Mouse (Mus musculus) kidney, postnatal 0 days (tissue): Measurements from ENCODE around the gene Slc25a22. TPM values are rescaled to one million over a fixed set of nuclear protein-coding genes. Genes with fewer than 3 reads are reported as not detected.

Source experiments
- ATAC-seq: fragments of 200-750 bp; cut with Nextera tagmentation; replicated peaks from 2 replicates; pipeline ENCODE4 v1.8.0; 2017; ENCODE audit warnings: low read depth, moderate number of reproducible peaks, moderate TSS enrichment, moderate library complexity; ENCODE audit not compliant: low FRiP score
- DNase-seq: peaks from one replicate; pipeline ENCODE4 v3.0.0-alpha.2; 2016; ENCODE audit warnings: low spot score
- H3K27ac ChIP-seq: fragments of 300-500 bp; sonication (generic); 2 replicates; pipeline ENCODE4 v1.5.1; 2014; ENCODE audit warnings: mild to moderate bottlenecking
- H3K27me3 ChIP-seq: fragments of 300-500 bp; sonication (generic); 2 replicates; pipeline ENCODE4 v1.6.1; 2014; ENCODE audit warnings: low read length, mixed read lengths; ENCODE audit not compliant: insufficient read depth
- H3K36me3 ChIP-seq: fragments of 300-500 bp; sonication (generic); 2 replicates; pipeline ENCODE4 v1.6.1; 2014; ENCODE audit warnings: low read length, mixed read lengths; ENCODE audit not compliant: insufficient read depth
- H3K4me1 ChIP-seq: fragments of 300-500 bp; sonication (generic); replicated peaks from 2 replicates; pipeline ENCODE4 v1.6.1; 2014; ENCODE audit warnings: antibody characterized with exemption, low read length, mixed read lengths; ENCODE audit not compliant: insufficient read depth
- H3K4me2 ChIP-seq: fragments of 300-500 bp; sonication (generic); 2 replicates; pipeline ENCODE4 v1.6.1; 2014; ENCODE audit warnings: mild to moderate bottlenecking, low read length, moderate library complexity, mixed read lengths
- H3K4me3 ChIP-seq: fragments of 300-500 bp; sonication (generic); replicated peaks from 2 replicates; pipeline ENCODE4 v1.5.1; 2014; ENCODE audit warnings: low read depth, low read length
- H3K9ac ChIP-seq: fragments of 300-500 bp; sonication (generic); 2 replicates; pipeline ENCODE4 v1.6.1; 2014; ENCODE audit warnings: low read depth, low read length
- H3K9me3 ChIP-seq: fragments of 300-500 bp; sonication (generic); replicated peaks from 2 replicates; pipeline ENCODE4 v1.6.1; 2016; ENCODE audit warnings: low read length, inconsistent platforms, mixed read lengths
- CTCF ChIP-seq: IDR thresholded peaks from 2 replicates; pipeline ENCODE4 v1.5.1; 2016; ENCODE audit warnings: antibody characterized with exemption, low read depth, mild to moderate bottlenecking, moderate library complexity
- WGBS: fragments of 180-500 bp; shearing (Covaris S2); extraction: QIAGEN DNeasy Blood & Tissue Kit; methylation state at CpG from one replicate; pipeline ENCODE4 v1.1.7; 2014; 5-methylcytosine and 5-hydroxymethylcytosine counted together
- polyA plus RNA-seq: library from polyadenylated mRNA; unstranded; fragments of >200 nt; fragmentation: Nextera tagmentation; extraction: Ambion mirVana; gene quantifications from 2 replicates; pipeline ENCODE4 v1.2.1, GENCODE M21; 2015

Gene Slc25a22
- polyA plus RNA-seq, 1 experiment from 2014 or later = 15.8 TPM

DNA sequence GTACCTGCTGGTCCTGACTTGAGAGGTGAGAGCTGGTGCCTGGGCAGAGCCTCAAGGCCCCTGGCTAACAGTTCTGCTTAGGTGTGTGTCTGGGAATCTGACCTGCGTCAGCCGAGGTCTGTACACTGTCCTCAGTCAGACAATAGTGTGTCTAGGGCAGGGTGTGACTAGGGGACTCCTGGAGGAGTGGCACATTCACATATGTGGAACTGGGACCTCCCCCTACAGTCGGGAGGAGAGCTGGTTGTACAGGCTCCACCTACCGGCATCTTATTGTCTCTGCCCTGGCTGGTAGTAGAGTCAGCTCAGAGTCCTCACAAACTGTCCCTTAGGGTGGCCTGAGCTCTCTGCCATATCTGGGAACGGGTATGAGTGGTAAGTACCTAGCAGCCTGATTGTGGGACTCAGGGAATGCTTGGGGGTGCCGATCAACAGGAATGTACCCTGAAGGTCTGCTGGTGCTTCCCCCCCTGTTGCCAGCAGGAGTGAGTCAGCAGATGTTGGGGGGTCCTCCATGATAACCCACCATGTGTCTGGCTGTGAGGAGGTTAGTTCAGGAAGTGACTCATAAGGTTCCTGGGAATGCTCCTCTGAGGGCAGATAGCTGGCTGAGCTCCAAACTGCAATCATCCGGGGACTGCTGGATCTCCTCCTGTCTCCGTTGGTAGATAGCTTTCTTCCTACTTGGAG, 31.0 kb upstream of the Slc25a22 start:
- Histone ChIP-seq H3K4me1 (peaks cover 52% of the 10 kb centered on the region), H3K36me3 (peaks cover 23% of the 10 kb centered on the region), H3K4me2 (peak overlapping the region; percentile 85), H3K4me3 (peak overlapping the region; percentile 66), H3K27ac (peak overlapping the region; percentile 96), H3K9ac (peak overlapping the region; percentile 80), H3K27me3 (no peaks in the 10 kb centered on the region), H3K9me3 (no peaks in the 10 kb centered on the region)
- DNase-seq = peak; percentile 95
- 10% methylated on average over 8 of the region's 8 CpGs for WGBS
- peak; percentile 65 for ATAC-seq
- TF ChIP-seq CTCF = peak; percentile 68

DNA sequence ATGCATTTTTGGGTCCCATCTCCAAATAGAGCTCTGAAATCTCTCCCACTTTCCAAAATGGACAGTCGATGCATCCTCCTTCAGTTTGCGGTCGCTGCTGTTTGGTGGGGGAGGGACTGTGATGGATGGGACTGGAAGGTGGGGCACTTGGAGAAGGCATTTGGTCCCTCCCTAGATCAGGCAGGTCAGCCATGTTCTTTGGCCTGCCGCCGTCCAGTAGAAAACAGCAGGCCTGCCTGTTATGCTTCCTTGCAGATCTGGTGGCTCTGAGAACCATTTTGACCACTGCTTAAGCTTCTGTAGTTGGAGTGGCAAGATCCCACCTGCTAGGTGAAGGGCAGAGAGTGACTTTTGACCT, 30.5 kb upstream of the Slc25a22 start:
- Histone ChIP-seq H3K9me3 (no peaks in the 10 kb centered on the region), H3K27ac (peak overlapping the region; percentile 96), H3K4me1 (peaks cover 52% of the 10 kb centered on the region), H3K9ac (peak overlapping the region; percentile 80), H3K36me3 (peaks cover 23% of the 10 kb centered on the region), H3K4me3 (peak overlapping the region; percentile 66), H3K27me3 (no peaks in the 10 kb centered on the region), H3K4me2 (peak overlapping the region; percentile 85)
- DNase-seq = peak; percentile 70
- TF ChIP-seq CTCF = no peak
- WGBS = 5% methylated on average over 5 of the region's 5 CpGs
- ATAC-seq = 0 out of 2 replicates have a peak, but pooled peaks have one; percentile 18

DNA sequence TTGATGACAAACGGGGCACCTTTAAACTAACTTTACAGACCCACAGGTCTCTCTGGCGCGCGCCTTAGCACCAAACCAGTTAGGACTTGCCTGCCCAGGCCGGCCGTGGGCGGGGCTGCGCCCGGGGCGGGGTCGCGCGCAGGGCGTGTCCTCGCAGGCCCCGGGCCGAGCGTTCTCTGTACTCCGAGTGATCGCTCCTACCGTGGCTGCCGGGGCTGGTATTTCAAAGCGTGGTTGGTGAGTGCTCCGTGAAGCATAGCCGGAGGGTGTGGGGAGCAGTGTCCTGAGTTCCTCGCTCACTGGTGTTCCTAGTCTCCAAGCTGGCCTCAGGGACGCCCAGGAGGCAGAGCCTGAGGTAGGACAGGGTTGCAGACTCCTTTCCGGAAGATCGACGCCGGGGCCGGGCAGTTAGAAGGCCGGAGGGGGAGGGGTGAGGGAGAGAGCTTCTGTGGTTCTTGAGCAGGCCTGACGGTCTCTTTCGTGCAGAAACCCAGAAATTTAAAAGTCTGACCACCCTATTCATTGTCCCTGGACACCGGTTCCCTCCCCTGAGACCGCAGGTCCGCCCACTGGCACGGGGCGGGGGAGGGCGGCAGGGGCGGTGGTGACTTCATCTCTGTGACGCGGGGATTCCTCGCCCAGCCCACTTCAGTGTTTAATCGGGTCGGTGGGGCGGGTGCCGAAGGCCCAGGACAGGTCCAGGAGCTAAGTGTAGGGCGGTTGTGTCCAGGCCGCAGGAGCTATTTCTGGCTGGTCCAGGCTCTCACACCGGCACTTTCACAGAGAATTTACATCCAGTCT, 29.7 kb upstream of the Slc25a22 start, which contains the start of gene Cd151:
TSS of gene Cd151 (plus strand) at position 163 of the 801 bp plus-strand sequence.
- under 1% methylated on average over 52 of the region's 52 CpGs for WGBS
- Histone ChIP-seq H3K9me3 (no peaks in the 10 kb centered on the region), H3K4me1 (peaks cover 55% of the 10 kb centered on the region), H3K27ac (peak within 1 kb of the TSS; percentile 96), H3K9ac (peak within 1 kb of the TSS; percentile 80), H3K4me2 (peak within 1 kb of the TSS; percentile 85), H3K36me3 (peaks cover 23% of the 10 kb centered on the region), H3K4me3 (peak within 1 kb of the TSS; percentile 66), H3K27me3 (no peaks in the 10 kb centered on the region)
- no peak for TF ChIP-seq CTCF
- DNase-seq (peak; percentile 91), ATAC-seq (peak; percentile 75)

DNA sequence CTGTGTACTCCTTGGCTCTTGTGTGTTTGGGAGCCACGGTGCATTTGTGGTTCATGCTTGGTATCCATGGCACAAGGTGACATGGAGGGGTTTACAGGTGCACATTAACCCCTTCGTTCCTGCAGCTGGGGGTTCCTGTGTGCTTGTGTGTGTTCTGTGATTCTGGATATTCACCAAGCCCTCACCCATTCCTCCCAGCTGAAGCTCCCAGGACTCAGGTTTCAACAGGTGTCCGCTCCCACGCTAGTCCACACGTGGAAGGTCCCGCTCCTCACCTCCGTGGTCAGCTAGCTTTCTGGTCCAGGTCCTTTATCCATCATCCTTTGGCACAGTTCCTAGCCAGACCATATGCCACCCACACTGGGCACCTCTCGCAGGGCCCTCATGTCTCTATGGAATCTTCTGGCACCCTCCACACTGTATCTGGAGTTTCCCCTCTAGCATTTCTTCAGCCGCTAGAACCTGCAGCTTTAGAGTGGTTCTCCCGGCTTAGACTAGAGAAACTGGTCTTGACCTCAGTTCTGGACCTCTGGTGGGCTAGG, 29.0 kb upstream of the Slc25a22 start:
- H3K9me3 ChIP-seq = no peaks in the 10 kb centered on the region
- H3K36me3 ChIP-seq = peaks cover 20% of the 10 kb centered on the region
- no peaks in the 10 kb centered on the region for H3K27me3 ChIP-seq
- H3K27ac ChIP-seq = peak overlapping the region; percentile 96
- H3K4me1 ChIP-seq = peaks cover 63% of the 10 kb centered on the region
- TF ChIP-seq CTCF = no peak
- peak overlapping the region; percentile 66 for H3K4me3 ChIP-seq
- DNase-seq (no peak), ATAC-seq (peak; percentile 0; the same call in 1 of the 2 replicates)
- peak overlapping the region; percentile 85 for H3K4me2 ChIP-seq
- WGBS = 48% methylated on average over 10 of the region's 10 CpGs
- peak overlapping the region; percentile 80 for H3K9ac ChIP-seq

DNA sequence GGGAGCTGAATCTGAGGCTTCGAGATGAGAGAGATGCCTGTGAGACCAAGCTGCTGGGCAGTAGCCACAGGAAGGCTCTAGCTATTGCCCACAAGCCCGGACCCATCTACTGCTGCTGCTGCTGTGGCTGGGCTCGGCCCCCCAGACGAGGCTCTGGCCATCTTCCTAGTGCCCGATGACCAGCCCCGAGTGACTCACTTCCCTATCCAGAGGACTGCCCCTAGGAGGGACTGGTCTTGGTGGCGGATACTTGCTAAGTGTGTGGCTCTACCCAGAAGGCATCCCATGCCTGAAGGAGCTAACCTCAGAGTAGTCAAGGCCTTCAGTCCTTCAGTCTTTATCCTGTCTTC, 28.3 kb upstream of the Slc25a22 start:
- H3K9me3 ChIP-seq = no peaks in the 10 kb centered on the region
- H3K4me1 ChIP-seq = peaks cover 64% of the 10 kb centered on the region
- no peak overlapping the region for H3K27ac ChIP-seq
- ATAC-seq (no peak), DNase-seq (no peak)
- no peak overlapping the region for H3K9ac ChIP-seq
- H3K4me3 ChIP-seq = no peak overlapping the region
- H3K4me2 ChIP-seq = no peak overlapping the region
- 67% methylated on average over 7 of the region's 7 CpGs for WGBS
- H3K36me3 ChIP-seq = peaks cover 15% of the 10 kb centered on the region
- TF ChIP-seq CTCF = no peak
- H3K27me3 ChIP-seq = no peaks in the 10 kb centered on the region

DNA sequence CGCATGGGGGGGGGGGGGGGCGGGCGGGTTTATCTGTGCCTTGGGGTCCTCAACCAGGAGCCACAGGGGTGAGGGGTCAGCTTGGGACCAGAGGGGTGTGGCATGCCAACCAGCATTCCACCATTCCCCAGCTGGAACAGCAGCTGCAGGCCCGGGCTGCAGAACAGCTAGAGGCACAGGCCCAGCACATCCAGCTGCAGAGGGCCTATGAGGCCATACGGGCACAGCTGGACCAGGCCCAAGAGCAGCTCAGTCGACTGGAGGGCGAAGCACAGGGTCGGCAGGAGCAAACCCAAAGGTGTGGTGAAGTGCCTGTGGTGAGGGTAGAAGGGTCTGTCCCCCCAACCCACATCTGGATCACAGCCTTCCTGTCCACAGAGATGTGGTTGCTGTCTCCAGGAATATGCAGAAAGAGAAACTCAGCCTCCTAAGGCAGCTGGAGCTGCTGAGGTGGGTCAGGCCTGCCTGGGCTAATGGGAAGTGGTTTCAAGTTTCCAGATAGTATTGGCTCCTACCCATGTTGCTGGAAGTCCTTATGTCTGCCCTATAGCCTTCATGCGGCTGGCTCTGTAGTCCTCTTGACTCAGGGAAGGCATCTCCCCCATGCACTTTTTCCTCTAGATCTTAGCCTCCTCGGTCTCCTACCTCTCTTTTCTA, 27.8 kb upstream of the Slc25a22 start:
- 52% methylated on average over 8 of the region's 10 CpGs for WGBS
- H3K9me3 ChIP-seq = no peaks in the 10 kb centered on the region
- H3K27ac ChIP-seq = no peak overlapping the region
- H3K4me1 ChIP-seq = peaks cover 63% of the 10 kb centered on the region
- no peaks in the 10 kb centered on the region for H3K27me3 ChIP-seq
- TF ChIP-seq CTCF = no peak
- ATAC-seq (no peak), DNase-seq (no peak)
- H3K36me3 ChIP-seq = peaks cover 10% of the 10 kb centered on the region
- peak overlapping the region; percentile 50; the same call in 1 of the 2 replicates for H3K4me2 ChIP-seq
- H3K4me3 ChIP-seq = 0 out of 2 replicates have a peak overlapping the region, but pooled peaks have one; percentile 12
- H3K9ac ChIP-seq = no peak overlapping the region
